In genomic region chr13:98705501-98705900, GRCm38 (mm10) we compare ENCODE assay signal across 25 mouse cellular contexts. TPM values are rescaled to one million over a fixed set of nuclear protein-coding genes. Genes with fewer than 3 reads are reported as not detected.
DNase-seq lines count a peak whose midpoint lies in the region; ATAC-seq and TF ChIP-seq lines count a peak whose summit lies in the region.
"Had no signal": no experiment of that assay in that cellular context is flagged by ENCODE, and none has a peak within 500 bp of the region (broad histone marks: within the 10 kb centered on the region; RNA-seq: fewer than 3 reads in every experiment).

No protein-coding gene starts in this region.

- peaks cover 7% of the 10 kb centered on the region; the same call in 1 of the 2 replicates for H3K4me1 ChIP-seq in heart, embryonic 10.5 days
- no peaks in the 10 kb centered on the region for H3K4me1 ChIP-seq in heart, adult 2 months (ENCODE audit: control insufficient read depth, insufficient read depth, low read length)
- peaks cover 6% of the 10 kb centered on the region; the same call in 1 of the 2 replicates for H3K4me1 ChIP-seq in intestine, embryonic 14.5 days (replicated peaks; ENCODE audit: control insufficient read depth, insufficient read depth, low read length)
- H3K4me1 ChIP-seq in intestine, embryonic 16.5 days (ENCODE audit: control insufficient read depth, insufficient read depth, low read length): peaks cover 7% of the 10 kb centered on the region
- no peaks in the 10 kb centered on the region for H3K4me1 ChIP-seq in stomach, postnatal 0 days (replicated peaks; ENCODE audit: control insufficient read depth, insufficient read depth)

- no peak for TF ChIP-seq POLR2A in heart, adult 2 months (IDR thresholded peaks at IDR 0.05; ENCODE audit: insufficient read depth, low read depth, low read length)

- no peak overlapping the region for H3K27ac ChIP-seq in heart, embryonic 10.5 days
- H3K27ac ChIP-seq in heart, adult 2 months: no peak overlapping the region
- no peak overlapping the region for H3K27ac ChIP-seq in intestine, embryonic 14.5 days (ENCODE audit: low read depth)
- H3K27ac ChIP-seq in intestine, embryonic 16.5 days (ENCODE audit: low read length): no peak overlapping the region
- H3K27ac ChIP-seq in stomach, postnatal 0 days (replicated peaks): no peak overlapping the region

- H3K9me3 ChIP-seq in heart, embryonic 10.5 days: no peaks in the 10 kb centered on the region
- H3K9me3 ChIP-seq in intestine, embryonic 14.5 days (ENCODE audit: control insufficient read depth, low read length): no peaks in the 10 kb centered on the region
- H3K9me3 ChIP-seq in intestine, embryonic 16.5 days (ENCODE audit: control insufficient read depth, low read length): no peaks in the 10 kb centered on the region
- H3K9me3 ChIP-seq in stomach, postnatal 0 days (ENCODE audit: control insufficient read depth, low read length): no peaks in the 10 kb centered on the region
- H3K9me3 ChIP-seq: G1E had no signal

- no peaks in the 10 kb centered on the region for H3K36me3 ChIP-seq in heart, embryonic 10.5 days
- no peaks in the 10 kb centered on the region for H3K36me3 ChIP-seq in heart, adult 2 months (ENCODE audit: control insufficient read depth, insufficient read depth, low read length)
- H3K36me3 ChIP-seq in intestine, embryonic 14.5 days (ENCODE audit: control insufficient read depth, insufficient read depth, low read length): no peaks in the 10 kb centered on the region
- no peaks in the 10 kb centered on the region for H3K36me3 ChIP-seq in intestine, embryonic 16.5 days (ENCODE audit: control insufficient read depth, insufficient read depth, low read length)
- H3K36me3 ChIP-seq in stomach, postnatal 0 days (ENCODE audit: control insufficient read depth, insufficient read depth, low read length): no peaks in the 10 kb centered on the region
- H3K36me3 ChIP-seq: G1E had no signal

- DNase-seq in heart, adult 11 months: peak; percentile 61
- DNase-seq in heart, postnatal 4 days: no peak
- peak; percentile 64 for DNase-seq in heart, embryonic 10.5 days (ENCODE audit: low spot score)
- no peak for DNase-seq in heart, adult 2 months
- peak; percentile 37 for DNase-seq in intestine, embryonic 14.5 days (ENCODE audit: low spot score)
- peak; percentile 11 for DNase-seq in stomach, postnatal 0 days (ENCODE audit: low spot score)
- no peak for DNase-seq in testis, postnatal 14 days (ENCODE audit: low spot score)
- DNase-seq: adrenal gland, adult 2 months; adrenal gland, adult 8-10 months; adrenal gland, postnatal 10 days; adrenal gland, postnatal 14 days; adrenal gland, postnatal 25 days; adrenal gland, postnatal 36 days; B cell, adult 2 months; cerebellum, adult 11 months; cerebellum, adult 11-12 months had no signal

- 74% methylated on average over 4 of the region's 4 CpGs for WGBS in heart, embryonic 10.5 days
- WGBS in heart, adult 2 months: 75% methylated on average over 4 of the region's 4 CpGs
- 73% methylated on average over 4 of the region's 4 CpGs for WGBS in intestine, embryonic 14.5 days
- 77% methylated on average over 4 of the region's 4 CpGs for WGBS in intestine, embryonic 16.5 days
- WGBS in stomach, postnatal 0 days: 80% methylated on average over 4 of the region's 4 CpGs

- no peak for TF ChIP-seq EP300 in heart, adult 2 months (IDR thresholded peaks at IDR 0.05; ENCODE audit: insufficient read depth, low read depth, low read length)
- no peak for TF ChIP-seq EP300 in stomach, postnatal 0 days (optimal IDR thresholded peaks at IDR 0.05)

- no peak overlapping the region for H3K9ac ChIP-seq in heart, adult 2 months (ENCODE audit: low read depth, low read length)
- no peak overlapping the region for H3K9ac ChIP-seq in intestine, embryonic 14.5 days (ENCODE audit: low read length)
- no peak overlapping the region for H3K9ac ChIP-seq in intestine, embryonic 16.5 days (ENCODE audit: low read depth, low read length)
- H3K9ac ChIP-seq in stomach, postnatal 0 days (ENCODE audit: low read length): no peak overlapping the region

- intact Hi-C loops in heart, adult 2 months (cut with DNase I): no loop called here

- no peaks in the 10 kb centered on the region for H3K27me3 ChIP-seq in heart, embryonic 10.5 days (ENCODE audit: insufficient read depth, poor library complexity, severe bottlenecking)
- H3K27me3 ChIP-seq in heart, adult 2 months (ENCODE audit: control insufficient read depth, insufficient read depth, low read length): no peaks in the 10 kb centered on the region
- no peaks in the 10 kb centered on the region for H3K27me3 ChIP-seq in intestine, embryonic 14.5 days (replicated peaks; ENCODE audit: control insufficient read depth, insufficient read depth, low read length)
- no peaks in the 10 kb centered on the region for H3K27me3 ChIP-seq in intestine, embryonic 16.5 days (replicated peaks; ENCODE audit: control insufficient read depth, insufficient read depth, low read length)
- H3K27me3 ChIP-seq in stomach, postnatal 0 days (ENCODE audit: control insufficient read depth, insufficient read depth, low read length): no peaks in the 10 kb centered on the region
- H3K27me3 ChIP-seq: CH12.LX, Patski had no signal

- TF ChIP-seq CTCF in heart, adult 2 months (IDR thresholded peaks at IDR 0.05): no peak
- TF ChIP-seq CTCF in stomach, postnatal 0 days (IDR thresholded peaks at IDR 0.05; ENCODE audit: low read depth): no peak

- no peak for ATAC-seq in intestine, embryonic 14.5 days (replicated peaks; ENCODE audit: low FRiP score, low TSS enrichment, low read depth)
- no peak for ATAC-seq in intestine, embryonic 16.5 days
- no peak for ATAC-seq in stomach, postnatal 0 days (ENCODE audit: low FRiP score, low TSS enrichment)
- ATAC-seq: activated CD4-positive, CD25-positive, alpha-beta regulatory T cell, adult 4 months; CD4-positive, CD25-positive, alpha-beta regulatory T cell, adult 4 months; Patski had no signal

- no peaks in the 10 kb centered on the region for H3K79me2 ChIP-seq in heart, adult 2 months (replicated peaks; ENCODE audit: control insufficient read depth, insufficient read depth, low read length)

- no peak overlapping the region for H3K4me3 ChIP-seq in heart, embryonic 10.5 days
- no peak overlapping the region for H3K4me3 ChIP-seq in heart, adult 2 months
- H3K4me3 ChIP-seq in intestine, embryonic 14.5 days (ENCODE audit: low read depth, low read length): no peak overlapping the region
- H3K4me3 ChIP-seq in intestine, embryonic 16.5 days (ENCODE audit: low read length): no peak overlapping the region
- H3K4me3 ChIP-seq in stomach, postnatal 0 days (ENCODE audit: low read depth, low read length): no peak overlapping the region

- no peak overlapping the region for H3K4me2 ChIP-seq in intestine, embryonic 14.5 days (ENCODE audit: low read length)
- no peak overlapping the region for H3K4me2 ChIP-seq in intestine, embryonic 16.5 days (ENCODE audit: low read depth, low read length)
- H3K4me2 ChIP-seq in stomach, postnatal 0 days (replicated peaks; ENCODE audit: low read depth): no peak overlapping the region

RNA-seq across cellular contexts. Expression of gene Tmem171, which starts 10.9 kb away (rescaled TPM):
- 10 to 100 TPM in 1 of 2 experiments, 1 to 10 TPM in 1; 8.8 to 12.3 TPM for total RNA-seq in heart, postnatal 4 days (2021)
- 0.73 and 1.0 TPM in 2 replicates for polyA plus RNA-seq in heart, embryonic 10.5 days (2016; fragmentation: Nextera tagmentation; extraction: Ambion mirVana)
- 1 to 10 TPM; 4.6 to 8.1 TPM for total RNA-seq in heart, adult 2 months (2021)
- 9.1 and 11.1 TPM in 2 replicates for polyA plus RNA-seq in heart, adult 2 months (2012; rRNA removed)
- 18.1 and 19.7 TPM in 2 replicates for polyA plus RNA-seq in intestine, embryonic 14.5 days (2014; fragmentation: Nextera tagmentation; extraction: Ambion mirVana)
- 36.4 and 43.2 TPM in 2 replicates for polyA plus RNA-seq in intestine, embryonic 16.5 days (2015; fragmentation: Nextera tagmentation; extraction: Ambion mirVana)
- polyA plus RNA-seq in stomach, postnatal 0 days (2015; fragmentation: Nextera tagmentation; extraction: Ambion mirVana): 27.4 and 29.6 TPM in 2 replicates
- total RNA-seq: adrenal gland, postnatal 25 days; CH12.LX; ES-E14; MEL had no signal
- polyA plus RNA-seq: brain, embryonic 14.5 days; CD4-positive, CD25-positive, alpha-beta regulatory T cell, adult 4 months; G1E had no signal

Comparison
In these comparisons a context has a peak if more than half of its experiments do, and no peak if none do; other contexts are left out.
1. DNase-seq: peak in heart, adult 11 months (single experiment), heart, embryonic 10.5 days (single experiment), intestine, embryonic 14.5 days (single experiment) and stomach, postnatal 0 days (single experiment); none in heart, postnatal 4 days (single experiment), heart, adult 2 months (0 of 2) and testis, postnatal 14 days (single experiment).